Mouse (Mus musculus): Measurements from ENCODE around the gene Pank1.

GRCm38 (mm10) chr19:34890981-34891380, 11.7 kb upstream of the Pank1 start:
- no peak for TF ChIP-seq TAL1 (IDR thresholded peaks at IDR 0.05; ENCODE audit: low read length)
- TF ChIP-seq GATA1 (IDR thresholded peaks at IDR 0.05; ENCODE audit: low read length), result no peak
